Mouse (Mus musculus) testis, adult 2 months (tissue): ENCODE measurements around the gene Trib2.

Experiments used
- CTCF ChIP-seq: fragments of 200-500 bp; IDR thresholded peaks from 2 replicates; pipeline ENCODE4 v1.5.1; 2012; ENCODE audit warnings: low read depth, mild to moderate bottlenecking, inconsistent platforms, low read length, moderate library complexity; ENCODE audit not compliant: control insufficient read depth, insufficient read depth, insufficient replicate concordance
- POLR2A ChIP-seq: fragments of 200-500 bp; IDR thresholded peaks from 2 replicates; pipeline ENCODE4 v1.6.1; 2012; ENCODE audit warnings: low read depth, mild to moderate bottlenecking, inconsistent platforms, low read length, moderate library complexity; ENCODE audit not compliant: control insufficient read depth

GRCm38 (mm10) chr12:15831941-15832673 lies 15.4 kb upstream of the Trib2 start:
- TF ChIP-seq POLR2A, result no peak
- TF ChIP-seq CTCF, result no peak
